Mouse (Mus musculus) limb, embryonic 12.5 days (tissue): ENCODE results near the gene Olfr923. TPM values are rescaled to one million over a fixed set of nuclear protein-coding genes. Genes with fewer than 3 reads are reported as not detected.
"Not testable (repeated sequence)": the region's sequence is repeated elsewhere in the genome, so short reads cannot be mapped to it uniquely, and the experiment has no call there.

ENCODE experiments used
- ATAC-seq: fragments of 200-750 bp; cut with Nextera tagmentation; 2 replicates; pipeline ENCODE4 v1.8.0; 2017; ENCODE audit warnings: low read depth, moderate TSS enrichment; ENCODE audit not compliant: insufficient number of reproducible peaks, insufficient read depth, low FRiP score, low TSS enrichment
- H3K27ac ChIP-seq: fragments of 300-500 bp; sonication (generic); 2 replicates; pipeline ENCODE4 v1.5.1; 2016; ENCODE audit warnings: mild to moderate bottlenecking, moderate library complexity
- H3K27me3 ChIP-seq: fragments of 300-500 bp; sonication (generic); 2 replicates; pipeline ENCODE4 v1.6.1; 2016; ENCODE audit warnings: mild to moderate bottlenecking, moderate library complexity
- H3K36me3 ChIP-seq: fragments of 300-500 bp; sonication (generic); 2 replicates; pipeline ENCODE4 v1.6.1; 2016; ENCODE audit warnings: mild to moderate bottlenecking, moderate library complexity
- H3K4me1 ChIP-seq: fragments of 300-500 bp; sonication (generic); replicated peaks from 2 replicates; pipeline ENCODE4 v1.6.1; 2016
- H3K4me2 ChIP-seq: fragments of 300-500 bp; sonication (generic); 2 replicates; pipeline ENCODE4 v1.6.1; 2016; ENCODE audit warnings: mild to moderate bottlenecking, moderate library complexity
- H3K4me3 ChIP-seq: fragments of 300-500 bp; sonication (generic); replicated peaks from 2 replicates; pipeline ENCODE4 v1.5.1; 2016; ENCODE audit warnings: mild to moderate bottlenecking
- H3K9ac ChIP-seq: fragments of 300-500 bp; sonication (generic); replicated peaks from 2 replicates; pipeline ENCODE4 v1.6.1; 2016; ENCODE audit warnings: mild to moderate bottlenecking, moderate library complexity
- H3K9me3 ChIP-seq: fragments of 300-500 bp; sonication (generic); 2 replicates; pipeline ENCODE4 v1.6.1; 2016; ENCODE audit warnings: mild to moderate bottlenecking, moderate library complexity
- WGBS: fragments of 180-500 bp; shearing (Covaris S2); methylation state at CpG from one replicate; pipeline ENCODE4 v1.1.7; 2016; 5-methylcytosine and 5-hydroxymethylcytosine counted together
- polyA plus RNA-seq: library from polyadenylated mRNA; unstranded; fragments of >200 nt; fragmentation: Nextera tagmentation; extraction: Ambion mirVana; gene quantifications from 2 replicates; pipeline ENCODE4 v1.2.1, GENCODE M21; 2016

Gene Olfr923
- polyA plus RNA-seq = not detected in 2 replicates

- no peak for ATAC-seq
- H3K9ac ChIP-seq = no peak within 1 kb of the TSS
- no peak within 1 kb of the TSS for H3K4me3 ChIP-seq
- no peak within 1 kb of the TSS for H3K27ac ChIP-seq
- no peaks in the 10 kb centered on the region for H3K36me3 ChIP-seq
- H3K4me2 ChIP-seq = no peak within 1 kb of the TSS
- no peaks in the 10 kb centered on the region for H3K9me3 ChIP-seq
- H3K4me1 ChIP-seq = no peaks in the 10 kb centered on the region
- WGBS = 90% methylated on average over 1 of the region's 1 CpGs
- H3K27me3 ChIP-seq = no peaks in the 10 kb centered on the region
Observed at GRCm38 (mm10) chr9:38826245-38826644, at the start of gene Olfr923. TSS of gene Olfr923 (plus strand) at chr9:38826545.

- H3K27me3 ChIP-seq = no peaks in the 10 kb centered on the region
- WGBS = 87% methylated on average over 2 of the region's 2 CpGs
- no peak for ATAC-seq
Observed at GRCm38 (mm10) chr9:38792689-38793088, 33.7 kb upstream of the Olfr923 start.

GRCm38 (mm10) chr9:38805696-38806095 lies 20.6 kb upstream of the Olfr923 start:
- H3K4me2 ChIP-seq = no peak overlapping the region
- no peak overlapping the region for H3K27ac ChIP-seq
- no peaks in the 10 kb centered on the region for H3K27me3 ChIP-seq
- no peaks in the 10 kb centered on the region for H3K36me3 ChIP-seq
- ATAC-seq = no peak
- no peak overlapping the region for H3K9ac ChIP-seq
- no peaks in the 10 kb centered on the region for H3K4me1 ChIP-seq
- H3K4me3 ChIP-seq = no peak overlapping the region
- H3K9me3 ChIP-seq = no peaks in the 10 kb centered on the region

More at GRCm38 (mm10) chr9:38792689-38793088, 33.7 kb upstream of the Olfr923 start:
- Histone ChIP-seq H3K4me1 (no peaks in the 10 kb centered on the region), H3K36me3 (no peaks in the 10 kb centered on the region), H3K9ac (no peak overlapping the region), H3K4me3 (no peak overlapping the region), H3K27ac (no peak overlapping the region), H3K9me3 (no peaks in the 10 kb centered on the region), H3K4me2 (no peak overlapping the region)

- no peak within 1 kb of the TSS for H3K4me3 ChIP-seq
- no peak within 1 kb of the TSS for H3K27ac ChIP-seq
- H3K4me2 ChIP-seq = no peak within 1 kb of the TSS
- H3K36me3 ChIP-seq = no peaks in the 10 kb centered on the region
- WGBS = 80% methylated on average over 2 of the region's 2 CpGs
- no peaks in the 10 kb centered on the region for H3K27me3 ChIP-seq
- no peaks in the 10 kb centered on the region for H3K4me1 ChIP-seq
- H3K9me3 ChIP-seq = no peaks in the 10 kb centered on the region
- H3K9ac ChIP-seq = no peak within 1 kb of the TSS
- ATAC-seq = no peak
Observed at GRCm38 (mm10) chr9:38814314-38814713, 12.0 kb upstream of the Olfr923 start, which contains the start of gene Olfr922. TSS of gene Olfr922 (plus strand) at chr9:38814614.

GRCm38 (mm10) chr9:38815458-38815986 lies 10.8 kb upstream of the Olfr923 start:
- H3K4me3 ChIP-seq = no peak overlapping the region
- 87% methylated on average over 1 of the region's 1 CpGs for whole genome bisulfite sequencing
- no peak overlapping the region for H3K27ac ChIP-seq
- no peaks in the 10 kb centered on the region for H3K9me3 ChIP-seq
- no peaks in the 10 kb centered on the region for H3K36me3 ChIP-seq
- H3K4me2 ChIP-seq = no peak overlapping the region
- no peaks in the 10 kb centered on the region for H3K27me3 ChIP-seq
- H3K9ac ChIP-seq = no peak overlapping the region
- ATAC-seq = no peak
- no peaks in the 10 kb centered on the region for H3K4me1 ChIP-seq

GRCm38 (mm10) chr9:38833027-38833426 lies 6.7 kb downstream of the Olfr923 start:
- 79% methylated on average over 2 of the region's 2 CpGs for WGBS
- H3K9ac ChIP-seq = no peak overlapping the region
- H3K4me1 ChIP-seq = no peaks in the 10 kb centered on the region
- ATAC-seq = no peak
- H3K27ac ChIP-seq = no peak overlapping the region
- H3K36me3 ChIP-seq = no peaks in the 10 kb centered on the region
- no peak overlapping the region for H3K4me2 ChIP-seq
- no peak overlapping the region for H3K4me3 ChIP-seq
- no peaks in the 10 kb centered on the region for H3K9me3 ChIP-seq
- H3K27me3 ChIP-seq = no peaks in the 10 kb centered on the region

- Histone ChIP-seq H3K9ac (no peak within 1 kb of the TSS), H3K4me3 (no peak within 1 kb of the TSS), H3K9me3 (no peaks in the 10 kb centered on the region), H3K4me1 (no peaks in the 10 kb centered on the region), H3K4me2 (no peak within 1 kb of the TSS), H3K27me3 (no peaks in the 10 kb centered on the region), H3K36me3 (no peaks in the 10 kb centered on the region), H3K27ac (no peak within 1 kb of the TSS)
- no peak for ATAC-seq
- WGBS = 86% methylated on average over 1 of the region's 1 CpGs
Observed at GRCm38 (mm10) chr9:38844149-38844548, 17.8 kb downstream of the Olfr923 start, which contains the start of gene Olfr924. TSS of gene Olfr924 (plus strand) at chr9:38844449.

- Histone ChIP-seq H3K4me1 (no peaks in the 10 kb centered on the region), H3K27me3 (no peaks in the 10 kb centered on the region), H3K4me2 (no peak within 1 kb of the TSS), H3K4me3 (no peak within 1 kb of the TSS), H3K36me3 (no peaks in the 10 kb centered on the region), H3K9ac (no peak within 1 kb of the TSS), H3K9me3 (no peaks in the 10 kb centered on the region), H3K27ac (no peak within 1 kb of the TSS)
- ATAC-seq = no peak
Observed at GRCm38 (mm10) chr9:38854760-38855159, 28.4 kb downstream of the Olfr923 start, which contains the start of gene Olfr26. TSS of gene Olfr26 (plus strand) at chr9:38855060.

- not testable (repeated sequence) for H3K9me3 ChIP-seq, H3K4me1 ChIP-seq, H3K4me2 ChIP-seq, H3K9ac ChIP-seq, H3K27ac ChIP-seq, ATAC-seq, H3K27me3 ChIP-seq, H3K4me3 ChIP-seq, H3K36me3 ChIP-seq
- 52% methylated on average over 2 of the region's 2 CpGs for WGBS
Observed at GRCm38 (mm10) chr9:38874880-38875279, 48.5 kb downstream of the Olfr923 start.

- H3K4me2 ChIP-seq = no peak within 1 kb of the TSS
- H3K27ac ChIP-seq = no peak within 1 kb of the TSS
- H3K36me3 ChIP-seq = no peaks in the 10 kb centered on the region
- ATAC-seq = no peak
- H3K9ac ChIP-seq = no peak within 1 kb of the TSS
- H3K9me3 ChIP-seq = peaks cover 8% of the 10 kb centered on the region; the same call in 1 of the 2 replicates
- no peaks in the 10 kb centered on the region for H3K4me1 ChIP-seq
- 89% methylated on average over 2 of the region's 2 CpGs for WGBS
- H3K27me3 ChIP-seq = no peaks in the 10 kb centered on the region
- no peak within 1 kb of the TSS for H3K4me3 ChIP-seq
Observed at GRCm38 (mm10) chr9:38876826-38877225, 50.5 kb downstream of the Olfr923 start, which contains the start of gene Olfr926. TSS of gene Olfr926 (plus strand) at chr9:38877126.
